Mouse (Mus musculus): ENCODE results near the gene Olfr99. TPM values are rescaled to one million over a fixed set of nuclear protein-coding genes. Genes with fewer than 3 reads are reported as not detected.
A peak's percentile ranks its signal among the peaks of the same experiment; 100 is the strongest.
"Not testable (repeated sequence)": the region's sequence is repeated elsewhere in the genome, so short reads cannot be mapped to it uniquely, and the experiment has no call there.

Gene Olfr99
- polyA plus RNA-seq, 1 experiment from 2014 or later: not detected

DNA sequence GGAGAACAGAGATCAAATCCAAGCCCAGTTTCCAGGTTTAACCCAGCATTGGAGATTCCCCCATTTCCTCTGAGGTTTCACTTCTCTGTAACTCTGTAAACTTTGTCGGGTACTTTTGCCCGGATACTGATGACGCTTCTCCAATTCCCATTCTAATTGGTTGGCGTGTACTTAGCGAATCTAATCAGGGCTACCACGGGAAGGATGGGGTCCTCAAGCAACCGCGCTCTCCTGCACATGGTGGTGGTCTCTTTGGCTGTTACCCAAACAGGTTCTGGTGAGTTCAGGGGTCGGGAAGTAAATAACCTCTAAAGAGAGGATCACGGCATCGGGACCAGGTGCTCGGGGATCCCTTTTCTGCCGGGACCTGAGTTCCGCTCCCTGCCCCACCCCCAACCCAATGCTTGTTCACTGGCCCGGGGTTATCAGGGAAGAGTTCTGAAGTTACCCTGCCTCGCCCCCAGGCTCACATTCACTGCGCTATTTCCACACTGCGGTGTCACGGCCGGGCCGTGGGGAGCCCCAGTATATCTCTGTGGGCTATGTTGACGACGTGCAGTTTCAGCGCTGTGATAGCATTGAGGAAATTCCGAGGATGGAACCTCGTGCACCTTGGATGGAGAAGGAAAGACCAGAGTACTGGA lies 13.1 kb downstream of the Olfr99 start, which contains the start of gene H2-M3:
H2-M3 (plus strand) TSS at position 163 of the 644 bp plus-strand sequence.
- no peaks in the 10 kb centered on the region for H3K36me3 ChIP-seq (ENCODE audit: control insufficient read depth, insufficient read depth, low read length)
- ATAC-seq (ENCODE audit: low FRiP score) (peak; percentile 99), DNase-seq (ENCODE audit: low spot score, missing footprints) (peak; percentile 99)
- peak within 1 kb of the TSS; percentile 59 for H3K4me2 ChIP-seq
- H3K27ac ChIP-seq (ENCODE audit: low read depth, low read length): no peak within 1 kb of the TSS
- H3K9ac ChIP-seq (ENCODE audit: low read length): peak within 1 kb of the TSS; percentile 54
- H3K9me3 ChIP-seq (ENCODE audit: control insufficient read depth, low read length): no peaks in the 10 kb centered on the region
- peak within 1 kb of the TSS; percentile 41 for H3K4me3 ChIP-seq (ENCODE audit: low read depth, low read length)
- H3K27me3 ChIP-seq (ENCODE audit: control insufficient read depth, insufficient read depth, low read length): no peaks in the 10 kb centered on the region
- no peaks in the 10 kb centered on the region for H3K4me1 ChIP-seq (ENCODE audit: control insufficient read depth, insufficient read depth, low read length)
- WGBS: 5% methylated on average over 26 of the region's 26 CpGs

DNA sequence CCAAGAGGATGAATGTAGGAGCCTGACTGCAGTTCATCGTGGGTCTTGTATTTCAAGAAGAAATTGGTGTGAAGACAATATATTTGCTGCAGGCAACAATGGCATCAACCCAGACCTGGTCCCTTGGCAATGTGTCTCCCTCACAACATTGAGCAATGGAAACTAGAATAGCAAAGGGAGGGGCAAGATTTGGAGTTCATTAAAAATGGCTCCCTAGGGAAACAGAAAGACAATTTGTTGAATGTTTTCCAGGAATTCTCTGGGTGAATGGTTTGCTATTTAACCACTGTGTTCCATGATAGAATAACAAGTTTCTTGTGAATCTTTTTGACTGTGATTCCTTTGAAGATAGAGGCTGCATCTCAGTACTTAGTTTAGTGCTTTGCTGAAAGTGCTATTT lies 19.6 kb downstream of the Olfr99 start, which contains the start of gene Olfr98:
Olfr98 (minus strand) TSS at position 124 of the 400 bp plus-strand sequence.
- Histone ChIP-seq H3K4me2 (no peak within 1 kb of the TSS), H3K27ac (ENCODE audit: low read depth, low read length) (no peak within 1 kb of the TSS), H3K9ac (ENCODE audit: low read length) (no peak within 1 kb of the TSS), H3K36me3 (ENCODE audit: control insufficient read depth, insufficient read depth, low read length) (no peaks in the 10 kb centered on the region), H3K9me3 (ENCODE audit: control insufficient read depth, low read length) (no peaks in the 10 kb centered on the region), H3K27me3 (ENCODE audit: control insufficient read depth, insufficient read depth, low read length) (no peaks in the 10 kb centered on the region), H3K4me1 (ENCODE audit: control insufficient read depth, insufficient read depth, low read length) (no peaks in the 10 kb centered on the region), H3K4me3 (ENCODE audit: low read depth, low read length) (no peak within 1 kb of the TSS)
- 78% methylated on average over 1 of the region's 1 CpGs for WGBS
- DNase-seq (ENCODE audit: low spot score, missing footprints) (no peak), ATAC-seq (ENCODE audit: low FRiP score) (no peak)

DNA sequence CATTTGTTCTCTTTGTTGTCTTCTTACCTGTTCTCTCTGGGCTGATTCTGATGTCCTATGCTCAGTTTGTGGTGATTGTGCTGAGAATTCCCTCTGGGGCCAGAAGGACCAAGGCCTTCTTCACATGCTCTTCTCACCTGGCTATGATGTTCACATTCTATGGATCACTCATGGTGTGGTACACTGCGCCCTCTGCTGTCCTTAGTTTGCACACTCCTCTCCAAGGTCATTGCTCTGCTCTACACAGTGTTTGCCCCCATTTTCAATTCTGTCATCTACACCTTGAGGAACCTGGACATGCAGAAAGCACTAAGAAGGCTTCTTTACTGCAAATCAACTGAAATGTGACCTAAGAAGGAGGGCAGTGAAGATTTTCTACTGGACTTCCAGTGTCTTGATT lies 32.7 kb downstream of the Olfr99 start:
- Histone ChIP-seq H3K9ac (ENCODE audit: low read length) (no peak overlapping the region), H3K27me3 (ENCODE audit: control insufficient read depth, insufficient read depth, low read length) (no peaks in the 10 kb centered on the region), H3K9me3 (ENCODE audit: control insufficient read depth, low read length) (no peaks in the 10 kb centered on the region), H3K4me2 (no peak overlapping the region), H3K4me3 (ENCODE audit: low read depth, low read length) (no peak overlapping the region), H3K27ac (ENCODE audit: low read depth, low read length) (no peak overlapping the region), H3K36me3 (ENCODE audit: control insufficient read depth, insufficient read depth, low read length) (no peaks in the 10 kb centered on the region), H3K4me1 (ENCODE audit: control insufficient read depth, insufficient read depth, low read length) (no peaks in the 10 kb centered on the region)
- WGBS: 14% methylated on average over 1 of the region's 1 CpGs
- no peak for DNase-seq (ENCODE audit: low spot score, missing footprints)
- no peak for ATAC-seq (ENCODE audit: low FRiP score)

DNA sequence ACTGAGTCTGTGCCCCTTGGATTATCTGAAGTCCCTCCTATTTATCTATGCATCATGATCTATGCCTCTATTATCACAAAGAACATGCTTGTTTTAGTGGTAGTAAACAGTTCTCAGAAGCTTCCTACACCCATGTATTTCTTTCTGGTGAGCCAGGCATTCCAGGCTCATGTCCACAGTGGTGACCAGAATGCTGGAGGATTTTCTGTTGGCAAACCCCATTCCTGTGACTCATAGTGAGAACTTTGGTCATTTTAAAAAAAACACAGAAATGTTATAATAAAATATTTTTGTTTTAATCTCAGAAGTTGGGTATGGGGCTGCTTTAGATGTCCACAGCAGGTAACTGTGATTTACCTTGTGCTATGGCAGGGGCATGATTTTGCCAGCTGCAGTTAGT lies 33.8 kb downstream of the Olfr99 start:
- Histone ChIP-seq H3K9me3 (ENCODE audit: control insufficient read depth, low read length) (no peaks in the 10 kb centered on the region), H3K4me3 (ENCODE audit: low read depth, low read length) (no peak overlapping the region), H3K27ac (ENCODE audit: low read depth, low read length) (no peak overlapping the region), H3K9ac (ENCODE audit: low read length) (no peak overlapping the region), H3K36me3 (ENCODE audit: control insufficient read depth, insufficient read depth, low read length) (no peaks in the 10 kb centered on the region), H3K4me2 (no peak overlapping the region), H3K4me1 (ENCODE audit: control insufficient read depth, insufficient read depth, low read length) (no peaks in the 10 kb centered on the region), H3K27me3 (ENCODE audit: control insufficient read depth, insufficient read depth, low read length) (no peaks in the 10 kb centered on the region)
- no peak for ATAC-seq (ENCODE audit: low FRiP score)
- DNase-seq (ENCODE audit: low spot score, missing footprints): no peak

DNA sequence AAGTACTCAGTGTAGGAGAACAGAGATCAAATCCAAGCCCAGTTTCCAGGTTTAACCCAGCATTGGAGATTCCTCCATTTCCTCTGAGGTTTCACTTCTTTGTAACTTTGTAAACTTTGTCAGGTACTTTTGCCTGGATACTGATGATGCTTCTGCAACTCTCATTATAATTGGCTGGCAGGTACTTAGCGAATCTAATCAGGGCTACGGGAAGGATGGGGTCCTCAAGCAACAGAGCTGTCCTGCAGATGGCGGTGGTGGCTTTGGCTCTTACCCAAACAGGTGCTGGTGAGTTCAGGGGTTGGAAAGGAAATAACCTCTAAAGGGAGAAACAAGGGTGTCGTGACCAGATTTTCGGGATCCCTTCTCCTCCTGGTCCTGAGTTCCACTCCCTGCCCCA lies 36.5 kb downstream of the Olfr99 start:
- H3K9me3 ChIP-seq (ENCODE audit: control insufficient read depth, low read length): no peaks in the 10 kb centered on the region
- no peaks in the 10 kb centered on the region for H3K4me1 ChIP-seq (ENCODE audit: control insufficient read depth, insufficient read depth, low read length)
- no peak overlapping the region for H3K9ac ChIP-seq (ENCODE audit: low read length)
- WGBS: 35% methylated on average over 5 of the region's 5 CpGs
- no peaks in the 10 kb centered on the region for H3K36me3 ChIP-seq (ENCODE audit: control insufficient read depth, insufficient read depth, low read length)
- H3K27me3 ChIP-seq (ENCODE audit: control insufficient read depth, insufficient read depth, low read length): no peaks in the 10 kb centered on the region
- H3K27ac ChIP-seq (ENCODE audit: low read depth, low read length): no peak overlapping the region
- no peak for DNase-seq (ENCODE audit: low spot score, missing footprints)
- H3K4me2 ChIP-seq: no peak overlapping the region
- ATAC-seq (ENCODE audit: low FRiP score): no peak
- no peak overlapping the region for H3K4me3 ChIP-seq (ENCODE audit: low read depth, low read length)

DNA sequence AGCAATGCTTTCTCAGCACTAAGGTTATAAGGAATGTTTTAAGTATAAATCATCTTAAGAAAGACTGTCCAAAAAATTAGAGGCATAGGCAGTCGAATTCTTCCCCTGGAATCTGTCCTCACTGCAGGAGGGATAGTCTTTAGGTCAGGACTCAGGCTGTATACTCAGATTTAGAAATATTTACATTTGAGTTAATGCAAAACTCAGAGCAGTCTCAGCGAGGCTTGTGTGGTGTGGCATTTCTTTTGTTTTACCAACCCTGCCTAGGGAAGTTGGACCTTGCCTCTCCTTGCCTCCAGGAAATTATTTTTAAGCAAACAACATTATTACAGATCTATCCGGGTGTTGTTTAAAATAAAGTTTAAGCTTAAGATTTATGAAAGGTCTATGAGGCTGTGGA lies 41.1 kb downstream of the Olfr99 start:
- Histone ChIP-seq H3K4me3 (ENCODE audit: low read depth, low read length) (no peak overlapping the region), H3K36me3 (ENCODE audit: control insufficient read depth, insufficient read depth, low read length) (no peaks in the 10 kb centered on the region), H3K9me3 (ENCODE audit: control insufficient read depth, low read length) (no peaks in the 10 kb centered on the region), H3K27ac (ENCODE audit: low read depth, low read length) (no peak overlapping the region), H3K27me3 (ENCODE audit: control insufficient read depth, insufficient read depth, low read length) (no peaks in the 10 kb centered on the region), H3K9ac (ENCODE audit: low read length) (no peak overlapping the region), H3K4me1 (ENCODE audit: control insufficient read depth, insufficient read depth, low read length) (no peaks in the 10 kb centered on the region), H3K4me2 (no peak overlapping the region)
- ATAC-seq (ENCODE audit: low FRiP score) (no peak), DNase-seq (ENCODE audit: low spot score, missing footprints) (no peak)
- WGBS: 64% methylated on average over 3 of the region's 3 CpGs

DNA sequence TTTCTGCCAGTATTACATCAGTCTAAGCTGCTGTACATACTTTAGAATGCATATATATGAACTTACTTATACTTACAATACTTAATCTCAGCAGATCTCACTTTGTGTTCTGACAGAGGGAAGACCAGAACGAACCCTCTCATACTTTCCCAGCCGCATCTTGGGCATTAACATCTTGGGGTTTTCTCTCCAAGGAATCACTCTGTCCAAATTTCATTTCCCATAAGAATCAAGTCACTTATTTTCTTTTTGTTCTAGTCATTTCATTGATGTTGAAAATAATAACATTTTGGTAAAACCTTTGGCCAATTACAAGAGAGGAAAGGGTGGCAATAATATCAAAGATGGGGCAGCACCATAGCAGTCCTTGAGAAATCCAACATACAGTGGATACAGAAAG lies 46.0 kb downstream of the Olfr99 start, which contains the start of gene Olfr97:
Olfr97 (minus strand) TSS at position 101 of the 400 bp plus-strand sequence.
- not testable (repeated sequence) for H3K27me3 ChIP-seq (ENCODE audit: control insufficient read depth, insufficient read depth, low read length); H3K36me3 ChIP-seq (ENCODE audit: control insufficient read depth, insufficient read depth, low read length); DNase-seq (ENCODE audit: low spot score, missing footprints); ATAC-seq (ENCODE audit: low FRiP score); H3K9ac ChIP-seq (ENCODE audit: low read length); H3K27ac ChIP-seq (ENCODE audit: low read depth, low read length); H3K4me3 ChIP-seq (ENCODE audit: low read depth, low read length); H3K9me3 ChIP-seq (ENCODE audit: control insufficient read depth, low read length); H3K4me1 ChIP-seq (ENCODE audit: control insufficient read depth, insufficient read depth, low read length); H3K4me2 ChIP-seq
- 95% methylated on average over 2 of the region's 2 CpGs for WGBS

Other genes with a start within 250 kb of the Olfr99 start
- gene Gabbr1, start 237.5 kb downstream of the Olfr99 start, polyA plus RNA-seq (2014; fragmentation: Nextera tagmentation; extraction: Ambion mirVana): 14.3 and 14.5 TPM in 2 replicates
- gene Olfr90, start 195.0 kb downstream of the Olfr99 start, polyA plus RNA-seq (2014; fragmentation: Nextera tagmentation; extraction: Ambion mirVana): not detected in 2 replicates
- not detected in 2 replicates for gene Olfr91, start 185.2 kb downstream of the Olfr99 start, polyA plus RNA-seq (2014; fragmentation: Nextera tagmentation; extraction: Ambion mirVana)
- not detected in 2 replicates for gene Olfr92, start 163.4 kb downstream of the Olfr99 start, polyA plus RNA-seq (2014; fragmentation: Nextera tagmentation; extraction: Ambion mirVana)
- not detected in 2 replicates for gene Olfr93, start 122.0 kb downstream of the Olfr99 start, polyA plus RNA-seq (2014; fragmentation: Nextera tagmentation; extraction: Ambion mirVana)
- not detected in 2 replicates for gene Ubd, start 89.6 kb downstream of the Olfr99 start, polyA plus RNA-seq (2014; fragmentation: Nextera tagmentation; extraction: Ambion mirVana)
- not detected in 2 replicates for gene Olfr94, start 82.5 kb downstream of the Olfr99 start, polyA plus RNA-seq (2014; fragmentation: Nextera tagmentation; extraction: Ambion mirVana)
- not detected in 2 replicates for gene Olfr95, start 70.3 kb downstream of the Olfr99 start, polyA plus RNA-seq (2014; fragmentation: Nextera tagmentation; extraction: Ambion mirVana)
- gene Olfr96, start 63.3 kb downstream of the Olfr99 start, polyA plus RNA-seq (2014; fragmentation: Nextera tagmentation; extraction: Ambion mirVana): not detected in 2 replicates
- gene Olfr97, start 46.1 kb downstream of the Olfr99 start, polyA plus RNA-seq (2014; fragmentation: Nextera tagmentation; extraction: Ambion mirVana): not detected in 2 replicates
- gene Olfr98, start 19.7 kb downstream of the Olfr99 start, polyA plus RNA-seq (2014; fragmentation: Nextera tagmentation; extraction: Ambion mirVana): not detected in 2 replicates
- 1.4 and 1.8 TPM in 2 replicates for gene H2-M3, start 13.2 kb downstream of the Olfr99 start, polyA plus RNA-seq (2014; fragmentation: Nextera tagmentation; extraction: Ambion mirVana)
- gene Olfr101, start 20.9 kb upstream of the Olfr99 start, polyA plus RNA-seq (2014; fragmentation: Nextera tagmentation; extraction: Ambion mirVana): not detected in 2 replicates
- gene Olfr102, start 33.6 kb upstream of the Olfr99 start, polyA plus RNA-seq (2014; fragmentation: Nextera tagmentation; extraction: Ambion mirVana): not detected in 2 replicates
- not detected in 2 replicates for gene Olfr103, start 56.2 kb upstream of the Olfr99 start, polyA plus RNA-seq (2014; fragmentation: Nextera tagmentation; extraction: Ambion mirVana)
- not detected in 2 replicates for gene Olfr104-ps, start 76.1 kb upstream of the Olfr99 start, polyA plus RNA-seq (2014; fragmentation: Nextera tagmentation; extraction: Ambion mirVana)
- not detected in 2 replicates for gene Olfr105-ps, start 95.6 kb upstream of the Olfr99 start, polyA plus RNA-seq (2014; fragmentation: Nextera tagmentation; extraction: Ambion mirVana)
- not detected in 2 replicates for gene Olfr106-ps, start 106.9 kb upstream of the Olfr99 start, polyA plus RNA-seq (2014; fragmentation: Nextera tagmentation; extraction: Ambion mirVana)
- not detected in 2 replicates for gene Olfr107, start 115.8 kb upstream of the Olfr99 start, polyA plus RNA-seq (2014; fragmentation: Nextera tagmentation; extraction: Ambion mirVana)
- not detected in 2 replicates for gene Olfr108, start 162.0 kb upstream of the Olfr99 start, polyA plus RNA-seq (2014; fragmentation: Nextera tagmentation; extraction: Ambion mirVana)
- gene Olfr109, start 175.5 kb upstream of the Olfr99 start, polyA plus RNA-seq (2014; fragmentation: Nextera tagmentation; extraction: Ambion mirVana): not detected in 2 replicates
- gene H2-M2, start 200.1 kb upstream of the Olfr99 start, polyA plus RNA-seq (2014; fragmentation: Nextera tagmentation; extraction: Ambion mirVana): not detected in 2 replicates
- not detected in 2 replicates for gene Olfr110, start 209.0 kb upstream of the Olfr99 start, polyA plus RNA-seq (2014; fragmentation: Nextera tagmentation; extraction: Ambion mirVana)
- gene Olfr111, start 224.6 kb upstream of the Olfr99 start, polyA plus RNA-seq (2014; fragmentation: Nextera tagmentation; extraction: Ambion mirVana): not detected in 2 replicates

All from midbrain, embryonic 11.5 days (tissue).